15 mouse cellular contexts compared by ENCODE assay signal in genomic region chr5:107015046-107015421, GRCm38 (mm10). TPM values are rescaled to one million over a fixed set of nuclear protein-coding genes. Genes with fewer than 3 reads are reported as not detected.
DNase-seq lines count a peak whose midpoint lies in the region; ATAC-seq and TF ChIP-seq lines count a peak whose summit lies in the region.
"Had no signal": no experiment of that assay in that cellular context is flagged by ENCODE, and none has a peak within 500 bp of the region (broad histone marks: within the 10 kb centered on the region; RNA-seq: fewer than 3 reads in every experiment).

No protein-coding gene starts in this region.

- H3K9me3 ChIP-seq in lung, embryonic 14.5 days (ENCODE audit: low read depth, low read length): no peaks in the 10 kb centered on the region
- H3K9me3 ChIP-seq in limb, embryonic 12.5 days: no peaks in the 10 kb centered on the region
- H3K9me3 ChIP-seq in stomach, embryonic 15.5 days: no peaks in the 10 kb centered on the region
- H3K9me3 ChIP-seq: midbrain, embryonic 15.5 days had no signal

- intact Hi-C loops in gastrocnemius, adult 2 months (cut with DNase I): no loop called here

- H3K27me3 ChIP-seq in lung, embryonic 14.5 days (ENCODE audit: insufficient read depth, low read length): no peaks in the 10 kb centered on the region
- H3K27me3 ChIP-seq in limb, embryonic 12.5 days: no peaks in the 10 kb centered on the region
- no peaks in the 10 kb centered on the region for H3K27me3 ChIP-seq in stomach, embryonic 15.5 days (replicated peaks)
- H3K27me3 ChIP-seq: midbrain, embryonic 15.5 days; Patski had no signal

- no peak for DNase-seq in gastrocnemius, adult 2 months
- DNase-seq in gastrocnemius, postnatal 4 days (ENCODE audit: low spot score in 2 of 2): no peak
- no peak for DNase-seq in lung, embryonic 14.5 days
- no peak for DNase-seq in lung, postnatal 4 days
- no peak for DNase-seq in cerebellum, postnatal 25 days
- DNase-seq in right cerebral cortex, adult 2 months (ENCODE audit: low spot score in 2 of 2): no peak
- DNase-seq: adrenal gland, postnatal 14 days; cerebellum, adult 11 months; heart, postnatal 36 days; thymus, adult 18-20 months had no signal

- no peak overlapping the region; the same call in 1 of the 2 replicates for H3K9ac ChIP-seq in lung, embryonic 14.5 days
- no peak overlapping the region; the same call in 1 of the 2 replicates for H3K9ac ChIP-seq in limb, embryonic 12.5 days (replicated peaks)
- H3K9ac ChIP-seq in stomach, embryonic 15.5 days: no peak overlapping the region
- H3K9ac ChIP-seq: midbrain, embryonic 15.5 days had no signal

- no peak for TF ChIP-seq CTCF in gastrocnemius, adult 2 months (IDR thresholded peaks at IDR 0.05)
- TF ChIP-seq CTCF in lung, embryonic 14.5 days (IDR thresholded peaks at IDR 0.05; ENCODE audit: low read depth): no peak

- H3K4me3 ChIP-seq in gastrocnemius, adult 2 months: no peak overlapping the region
- no peak overlapping the region for H3K4me3 ChIP-seq in lung, embryonic 14.5 days (ENCODE audit: low read depth, low read length)
- H3K4me3 ChIP-seq in limb, embryonic 12.5 days (replicated peaks): no peak overlapping the region
- no peak overlapping the region for H3K4me3 ChIP-seq in stomach, embryonic 15.5 days (replicated peaks)
- H3K4me3 ChIP-seq: midbrain, embryonic 15.5 days had no signal

- H3K36me3 ChIP-seq in lung, embryonic 14.5 days (ENCODE audit: insufficient read depth): no peaks in the 10 kb centered on the region
- no peaks in the 10 kb centered on the region for H3K36me3 ChIP-seq in limb, embryonic 12.5 days
- no peaks in the 10 kb centered on the region for H3K36me3 ChIP-seq in stomach, embryonic 15.5 days
- H3K36me3 ChIP-seq: midbrain, embryonic 15.5 days had no signal

- peaks cover 34% of the 10 kb centered on the region for H3K4me1 ChIP-seq in lung, embryonic 14.5 days (ENCODE audit: insufficient read depth)
- peaks cover 50% of the 10 kb centered on the region for H3K4me1 ChIP-seq in limb, embryonic 12.5 days (replicated peaks)
- peaks cover 28% of the 10 kb centered on the region for H3K4me1 ChIP-seq in stomach, embryonic 15.5 days

- 0 out of 2 replicates have a peak overlapping the region, but pooled peaks have one; percentile 38 for H3K27ac ChIP-seq in gastrocnemius, adult 2 months
- H3K27ac ChIP-seq in lung, embryonic 14.5 days (ENCODE audit: low read depth): peak overlapping the region; percentile 77; the same call in 1 of the 2 replicates
- H3K27ac ChIP-seq in limb, embryonic 12.5 days: peak overlapping the region; percentile 68
- H3K27ac ChIP-seq in stomach, embryonic 15.5 days: peak overlapping the region; percentile 60
- H3K27ac ChIP-seq: kidney, postnatal 0 days; midbrain, embryonic 15.5 days had no signal

- H3K4me2 ChIP-seq in lung, embryonic 14.5 days: peak overlapping the region; percentile 35; the same call in 1 of the 2 replicates
- peak overlapping the region; percentile 18; the same call in 1 of the 2 replicates for H3K4me2 ChIP-seq in limb, embryonic 12.5 days
- H3K4me2 ChIP-seq in stomach, embryonic 15.5 days: no peak overlapping the region
- H3K4me2 ChIP-seq: midbrain, embryonic 15.5 days had no signal

- 25% methylated on average over 2 of the region's 2 CpGs for WGBS in lung, embryonic 14.5 days
- WGBS in limb, embryonic 12.5 days: 57% methylated on average over 2 of the region's 2 CpGs
- 38% methylated on average over 2 of the region's 2 CpGs for WGBS in stomach, embryonic 15.5 days

- ATAC-seq in lung, embryonic 14.5 days (ENCODE audit: insufficient read depth): peak; percentile 42
- ATAC-seq in limb, embryonic 12.5 days (ENCODE audit: insufficient number of reproducible peaks, insufficient read depth, low FRiP score, low TSS enrichment, low read depth): no peak
- ATAC-seq in stomach, embryonic 15.5 days (ENCODE audit: insufficient read depth, low FRiP score, low read depth): peak; percentile 32; the same call in 1 of the 2 replicates
- ATAC-seq: midbrain, embryonic 15.5 days; Patski had no signal

RNA-seq across cellular contexts. Expression of gene Cdc7, which starts 50.9 kb away (rescaled TPM):
- total RNA-seq in gastrocnemius, adult 2 months (2021): under 1 TPM; 0.31 to 0.47 TPM
- 1 to 10 TPM; 6.5 to 7.1 TPM for total RNA-seq in gastrocnemius, postnatal 4 days (2021)
- polyA plus RNA-seq in lung, embryonic 14.5 days (2014; fragmentation: Nextera tagmentation; extraction: Ambion mirVana): 55.1 and 56.6 TPM in 2 replicates
- polyA plus RNA-seq in limb, embryonic 12.5 days (2016; fragmentation: Nextera tagmentation; extraction: Ambion mirVana): 54.7 and 62.5 TPM in 2 replicates
- 42.9 and 45.4 TPM in 2 replicates for polyA plus RNA-seq in stomach, embryonic 15.5 days (2015; fragmentation: Nextera tagmentation; extraction: Ambion mirVana)
